Mouse (Mus musculus): ENCODE measurements at regions not wholly inside any gene's neighbourhood (a gene's known extent, or its start where the extent isn't known, plus 50 kb on each side); places are given as distances from the start of the nearest gene placed in this dataset.
"Not testable (repeated sequence)": the region's sequence is repeated elsewhere in the genome, so short reads cannot be mapped to it uniquely, and the experiment has no call there.

DNA sequence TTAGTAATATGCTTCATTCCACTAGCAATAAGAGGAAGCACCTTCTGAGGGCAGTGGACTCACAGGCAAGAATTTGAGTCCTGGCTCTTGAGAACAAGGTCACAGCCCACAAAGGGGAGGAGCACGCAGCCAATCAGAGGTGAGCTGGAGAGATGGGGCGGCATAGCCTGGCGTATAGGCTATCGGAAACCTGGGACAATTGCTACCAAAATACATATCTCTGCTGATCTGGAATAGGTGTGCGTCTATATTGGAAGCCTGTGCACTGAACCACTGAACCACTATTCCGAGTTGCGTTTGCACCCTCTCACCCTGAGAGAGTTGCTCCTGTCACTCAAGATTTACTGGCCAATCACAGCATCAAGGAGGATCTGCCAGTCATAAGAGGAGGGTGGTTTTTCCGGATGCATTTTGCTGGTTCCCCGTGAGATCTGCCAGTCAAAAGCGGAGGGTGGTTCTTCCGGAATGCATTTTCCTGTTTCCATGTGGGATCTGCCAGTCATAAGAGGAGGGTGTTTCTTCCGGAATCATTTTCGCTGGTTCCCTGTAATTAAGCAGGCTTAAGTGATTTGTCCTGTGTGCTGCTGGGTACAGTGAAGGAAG lies 80.1 kb upstream of the Riok2 start:
- peak overlapping the region; percentile 37 for H3K4me3 ChIP-seq (ENCODE audit: low read depth, low read length)
- not testable (repeated sequence) for H3K36me3 ChIP-seq (ENCODE audit: control insufficient read depth, insufficient read depth, low read length); H3K27me3 ChIP-seq (ENCODE audit: control insufficient read depth, insufficient read depth, low read length); H3K9ac ChIP-seq (replicated peaks; ENCODE audit: low read depth, low read length); H3K27ac ChIP-seq (ENCODE audit: low read length); H3K4me2 ChIP-seq (replicated peaks; ENCODE audit: low read depth, low read length); H3K4me1 ChIP-seq (ENCODE audit: control insufficient read depth, insufficient read depth, low read length); H3K9me3 ChIP-seq (ENCODE audit: control insufficient read depth, low read depth, low read length)
- WGBS, result under 1% methylated on average over 13 of the region's 13 CpGs
- peak; percentile 99 for ATAC-seq (ENCODE audit: insufficient number of reproducible peaks, insufficient read depth, low FRiP score, low read depth)

DNA sequence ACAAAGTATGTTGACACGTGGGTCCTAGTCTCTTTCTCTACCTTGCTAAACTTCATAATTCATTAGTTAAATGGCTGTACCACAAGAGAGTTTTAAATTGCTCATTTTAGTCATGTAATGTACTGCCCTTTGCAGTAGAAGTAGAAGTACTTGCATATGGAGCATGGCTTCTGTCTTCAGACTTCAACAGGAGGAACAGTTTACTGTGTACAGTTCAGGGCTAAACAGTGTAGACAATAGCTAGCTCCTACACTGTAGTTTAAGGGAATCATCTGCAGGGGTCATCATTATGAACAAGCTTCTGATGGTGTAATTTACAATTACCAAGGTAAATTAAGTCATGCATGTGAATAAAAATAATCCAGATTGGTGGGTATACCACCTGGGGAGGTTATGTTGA lies 79.1 kb upstream of the Riok2 start:
- Histone ChIP-seq H3K4me2 (replicated peaks; ENCODE audit: low read depth, low read length) (peak overlapping the region; percentile 38), H3K4me3 (ENCODE audit: low read depth, low read length) (peak overlapping the region; percentile 37)
- H3K36me3 ChIP-seq (ENCODE audit: control insufficient read depth, insufficient read depth, low read length); ATAC-seq (ENCODE audit: insufficient number of reproducible peaks, insufficient read depth, low FRiP score, low read depth); H3K27me3 ChIP-seq (ENCODE audit: control insufficient read depth, insufficient read depth, low read length); H3K9ac ChIP-seq (replicated peaks; ENCODE audit: low read depth, low read length); H3K4me1 ChIP-seq (ENCODE audit: control insufficient read depth, insufficient read depth, low read length); H3K27ac ChIP-seq (ENCODE audit: low read length); H3K9me3 ChIP-seq (ENCODE audit: control insufficient read depth, low read depth, low read length): not testable (repeated sequence)
- WGBS, result 5% methylated on average over 1 of the region's 1 CpGs

DNA sequence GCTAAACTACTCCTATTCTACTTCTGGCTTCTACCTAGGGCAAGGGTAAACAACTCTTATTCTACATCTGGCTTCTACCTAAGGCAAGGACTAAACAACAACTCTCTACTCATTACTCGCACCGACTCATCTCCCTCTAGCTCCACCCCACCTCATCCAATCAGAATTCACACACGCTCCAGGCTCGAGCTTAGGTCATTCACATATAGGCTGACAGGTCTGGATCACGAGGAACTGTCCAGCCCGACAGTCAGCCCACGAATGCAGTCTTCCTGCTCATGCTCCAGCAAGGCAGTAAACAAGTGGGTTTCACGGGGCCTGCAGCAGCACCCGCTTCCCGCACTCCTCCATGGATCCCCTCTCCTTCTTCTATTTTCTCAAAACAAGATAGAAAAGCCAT lies 70.6 kb upstream of the Riok2 start:
- not testable (repeated sequence) for ATAC-seq (ENCODE audit: insufficient number of reproducible peaks, insufficient read depth, low FRiP score, low read depth); H3K4me2 ChIP-seq (replicated peaks; ENCODE audit: low read depth, low read length); H3K9me3 ChIP-seq (ENCODE audit: control insufficient read depth, low read depth, low read length); H3K4me3 ChIP-seq (ENCODE audit: low read depth, low read length); H3K4me1 ChIP-seq (ENCODE audit: control insufficient read depth, insufficient read depth, low read length); H3K27ac ChIP-seq (ENCODE audit: low read length); H3K9ac ChIP-seq (replicated peaks; ENCODE audit: low read depth, low read length); H3K36me3 ChIP-seq (ENCODE audit: control insufficient read depth, insufficient read depth, low read length); H3K27me3 ChIP-seq (ENCODE audit: control insufficient read depth, insufficient read depth, low read length)
- WGBS, result 97% methylated on average over 10 of the region's 10 CpGs

All from stomach, embryonic 14.5 days (tissue).